Mouse (Mus musculus): ENCODE results near the gene Gp9.

The Gp9 gene

GRCm38 (mm10) chr6:87779174-87780165 lies 1.6 kb downstream of the Gp9 start:
- in situ Hi-C loops (cut with MboI; ENCODE audit: low pct_unique_long_range_greater_than_20kb in 1 of 2, low sequenced_read_pairs in 2 of 2, unreplicated experiment in 1 of 2): no loop called here

GRCm38 (mm10) chr6:87780546-87781301 lies 2.9 kb downstream of the Gp9 start:
- in situ Hi-C loops (cut with MboI; ENCODE audit: low pct_unique_long_range_greater_than_20kb in 1 of 2, low sequenced_read_pairs in 2 of 2, unreplicated experiment in 1 of 2): no loop called here

- in situ Hi-C loops (cut with MboI; ENCODE audit: low pct_unique_long_range_greater_than_20kb in 1 of 2, low sequenced_read_pairs in 2 of 2, unreplicated experiment in 1 of 2): no loop called here
Measured at GRCm38 (mm10) chr6:87784033-87784432, 6.2 kb downstream of the Gp9 start.

- in situ Hi-C loops (cut with MboI; ENCODE audit: low pct_unique_long_range_greater_than_20kb in 1 of 2, low sequenced_read_pairs in 2 of 2, unreplicated experiment in 1 of 2): no loop called here
Measured at GRCm38 (mm10) chr6:87786621-87787020, 8.7 kb downstream of the Gp9 start.

GRCm38 (mm10) chr6:87787108-87787890 lies 9.4 kb downstream of the Gp9 start:
- in situ Hi-C loops (cut with MboI; ENCODE audit: low pct_unique_long_range_greater_than_20kb in 1 of 2, low sequenced_read_pairs in 2 of 2, unreplicated experiment in 1 of 2): no loop called here

- in situ Hi-C loops (cut with MboI; ENCODE audit: low pct_unique_long_range_greater_than_20kb in 1 of 2, low sequenced_read_pairs in 2 of 2, unreplicated experiment in 1 of 2): no loop called here
Measured at GRCm38 (mm10) chr6:87788266-87788895, 10.5 kb downstream of the Gp9 start.

- in situ Hi-C loops (cut with MboI; ENCODE audit: low pct_unique_long_range_greater_than_20kb in 1 of 2, low sequenced_read_pairs in 2 of 2, unreplicated experiment in 1 of 2): no loop called here
Measured at GRCm38 (mm10) chr6:87788896-87789587, 11.2 kb downstream of the Gp9 start.

GRCm38 (mm10) chr6:87789791-87790190 lies 11.9 kb downstream of the Gp9 start:
- in situ Hi-C loops (cut with MboI; ENCODE audit: low pct_unique_long_range_greater_than_20kb in 1 of 2, low sequenced_read_pairs in 2 of 2, unreplicated experiment in 1 of 2): no loop called here

GRCm38 (mm10) chr6:87790779-87791480 lies 13.1 kb downstream of the Gp9 start:
- in situ Hi-C loops (cut with MboI; ENCODE audit: low pct_unique_long_range_greater_than_20kb in 1 of 2, low sequenced_read_pairs in 2 of 2, unreplicated experiment in 1 of 2): no loop called here

- in situ Hi-C loops (cut with MboI; ENCODE audit: low pct_unique_long_range_greater_than_20kb in 1 of 2, low sequenced_read_pairs in 2 of 2, unreplicated experiment in 1 of 2): no loop called here
Measured at GRCm38 (mm10) chr6:87791826-87792225, 14.0 kb downstream of the Gp9 start.

GRCm38 (mm10) chr6:87793821-87794510 lies 16.1 kb downstream of the Gp9 start:
- in situ Hi-C loops (cut with MboI; ENCODE audit: low pct_unique_long_range_greater_than_20kb in 1 of 2, low sequenced_read_pairs in 2 of 2, unreplicated experiment in 1 of 2): no loop called here

GRCm38 (mm10) chr6:87795385-87796150 lies 17.7 kb downstream of the Gp9 start:
- in situ Hi-C loops (cut with MboI; ENCODE audit: low pct_unique_long_range_greater_than_20kb in 1 of 2, low sequenced_read_pairs in 2 of 2, unreplicated experiment in 1 of 2): no loop called here

GRCm38 (mm10) chr6:87796251-87796880 lies 18.5 kb downstream of the Gp9 start:
- in situ Hi-C loops (cut with MboI; ENCODE audit: low pct_unique_long_range_greater_than_20kb in 1 of 2, low sequenced_read_pairs in 2 of 2, unreplicated experiment in 1 of 2): no loop called here

- in situ Hi-C loops (cut with MboI; ENCODE audit: low pct_unique_long_range_greater_than_20kb in 1 of 2, low sequenced_read_pairs in 2 of 2, unreplicated experiment in 1 of 2): no loop called here
Measured at GRCm38 (mm10) chr6:87797321-87797720, 19.4 kb downstream of the Gp9 start.

GRCm38 (mm10) chr6:87799576-87799975 lies 21.7 kb downstream of the Gp9 start:
- in situ Hi-C loops (cut with MboI; ENCODE audit: low pct_unique_long_range_greater_than_20kb in 1 of 2, low sequenced_read_pairs in 2 of 2, unreplicated experiment in 1 of 2): no loop called here

- in situ Hi-C loops (cut with MboI; ENCODE audit: low pct_unique_long_range_greater_than_20kb in 1 of 2, low sequenced_read_pairs in 2 of 2, unreplicated experiment in 1 of 2): no loop called here
Measured at GRCm38 (mm10) chr6:87802462-87802861, 24.6 kb downstream of the Gp9 start.

Data from mouse embryonic stem cell (cell line).